Mouse (Mus musculus): ENCODE measurements around the gene Ptgr2.
A peak's percentile ranks its signal among the peaks of the same experiment; 100 is the strongest.
"Not testable (repeated sequence)": the region's sequence is repeated elsewhere in the genome, so short reads cannot be mapped to it uniquely, and the experiment has no call there.

Gene Ptgr2

DNA sequence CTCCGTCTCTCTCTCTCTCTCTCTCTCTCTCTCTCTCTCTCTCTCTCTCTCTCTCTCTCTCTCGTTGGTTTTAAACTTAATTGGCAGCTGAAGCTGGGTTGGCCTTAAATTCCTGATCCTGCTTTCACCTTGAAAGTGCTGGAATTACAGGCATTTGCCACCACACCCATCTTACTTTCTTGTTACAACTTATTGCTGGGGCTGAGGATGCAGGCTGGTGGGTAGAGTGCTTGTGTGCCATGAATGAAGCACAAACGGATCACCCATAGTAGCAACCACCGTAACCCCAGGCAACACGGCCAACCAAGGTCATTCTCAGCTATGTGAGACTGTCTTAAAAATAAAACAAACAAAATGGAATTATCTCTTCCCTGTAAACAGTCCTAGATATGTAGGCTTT is 26.3 kb downstream of the Ptgr2 start:
- no peak for DNase-seq

DNA sequence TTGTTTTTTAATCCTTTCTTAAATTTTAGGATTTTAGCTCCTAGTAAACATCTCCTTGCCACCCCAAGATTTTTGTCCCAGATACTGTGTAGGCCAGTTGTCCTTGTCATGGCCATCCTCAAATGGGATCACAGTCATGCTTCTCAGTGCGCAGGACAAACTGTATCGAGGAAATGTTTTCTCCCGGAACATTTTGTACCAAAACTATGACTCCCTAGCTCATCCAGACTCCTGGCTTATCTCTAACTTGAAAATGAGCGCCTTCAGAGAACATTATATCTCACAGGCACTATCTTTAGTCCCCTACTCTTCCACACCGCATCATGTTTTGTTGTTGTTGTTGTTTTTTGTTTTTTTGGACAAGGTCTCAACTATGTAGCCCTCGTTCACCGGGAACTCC is 31.0 kb downstream of the Ptgr2 start:
- no peak for DNase-seq

DNA sequence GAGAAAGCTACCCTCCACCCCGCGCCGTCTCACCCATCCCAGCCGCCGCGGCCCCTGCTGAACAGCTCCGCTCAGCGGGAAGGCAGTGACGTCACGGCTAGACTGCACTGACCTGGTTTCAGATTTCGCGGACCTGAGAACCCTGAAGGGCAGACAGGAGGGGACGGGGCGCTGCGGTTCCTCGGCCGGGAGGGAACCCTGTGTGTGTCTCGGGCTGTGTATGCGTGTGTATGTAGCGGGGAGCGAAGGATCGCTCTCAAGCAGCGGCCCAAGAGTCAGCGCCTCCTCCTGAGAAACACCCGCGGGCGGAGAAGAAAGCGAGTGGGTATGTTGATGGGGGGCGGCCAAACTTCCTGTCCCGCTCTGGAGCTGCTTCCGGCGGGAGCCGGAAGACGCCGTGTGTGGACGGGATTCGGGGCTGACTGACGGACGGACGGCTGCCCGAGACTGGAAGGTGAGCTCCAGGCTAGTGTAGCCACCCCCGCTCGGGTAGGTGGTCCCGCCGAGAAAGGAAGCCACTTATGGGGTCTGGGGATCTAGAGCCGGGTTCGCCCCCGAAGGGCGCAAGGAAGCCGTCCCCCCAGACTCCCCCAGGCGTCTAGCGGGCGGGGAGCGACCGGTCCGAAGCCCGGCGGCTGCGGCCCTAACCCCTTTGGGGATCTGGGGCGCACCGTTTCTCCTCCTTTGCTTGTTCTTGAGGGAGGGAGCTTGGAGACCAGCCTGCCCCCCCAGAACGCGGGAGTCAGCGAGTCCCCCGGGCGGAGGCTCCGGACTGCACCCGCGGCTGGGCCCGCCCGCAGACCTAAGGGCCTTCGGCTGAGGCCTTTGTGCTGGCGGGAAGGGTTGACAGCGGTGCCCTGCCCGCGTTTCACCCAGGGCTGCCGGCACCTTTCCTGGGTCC is 31.9 kb downstream of the Ptgr2 start, which contains the start of gene Zfp410:
TSS of gene Zfp410 (plus strand) at position 132 of the 901 bp plus-strand sequence.
- DNase-seq, result peak; percentile 91 to 92

DNA sequence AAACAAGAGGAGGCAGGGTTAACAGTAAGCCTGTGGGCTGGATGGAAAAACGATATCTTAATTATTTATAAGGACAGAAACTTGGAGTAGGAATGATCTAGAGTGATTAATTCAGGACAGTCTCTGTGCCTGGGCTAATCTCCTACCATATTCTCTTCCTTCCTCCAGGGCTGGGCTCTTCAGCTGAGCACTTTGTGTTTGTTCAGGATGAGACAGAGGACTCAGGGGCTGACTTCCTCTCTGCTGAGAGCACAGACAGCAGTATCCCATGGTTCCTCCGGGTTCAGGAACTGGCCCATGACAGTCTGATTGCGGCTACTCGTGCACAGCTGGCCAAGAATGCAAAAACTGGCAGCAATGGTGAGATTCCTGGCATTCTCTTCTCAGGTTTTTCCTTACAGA is 42.1 kb downstream of the Ptgr2 start:
- no peak for DNase-seq

DNA sequence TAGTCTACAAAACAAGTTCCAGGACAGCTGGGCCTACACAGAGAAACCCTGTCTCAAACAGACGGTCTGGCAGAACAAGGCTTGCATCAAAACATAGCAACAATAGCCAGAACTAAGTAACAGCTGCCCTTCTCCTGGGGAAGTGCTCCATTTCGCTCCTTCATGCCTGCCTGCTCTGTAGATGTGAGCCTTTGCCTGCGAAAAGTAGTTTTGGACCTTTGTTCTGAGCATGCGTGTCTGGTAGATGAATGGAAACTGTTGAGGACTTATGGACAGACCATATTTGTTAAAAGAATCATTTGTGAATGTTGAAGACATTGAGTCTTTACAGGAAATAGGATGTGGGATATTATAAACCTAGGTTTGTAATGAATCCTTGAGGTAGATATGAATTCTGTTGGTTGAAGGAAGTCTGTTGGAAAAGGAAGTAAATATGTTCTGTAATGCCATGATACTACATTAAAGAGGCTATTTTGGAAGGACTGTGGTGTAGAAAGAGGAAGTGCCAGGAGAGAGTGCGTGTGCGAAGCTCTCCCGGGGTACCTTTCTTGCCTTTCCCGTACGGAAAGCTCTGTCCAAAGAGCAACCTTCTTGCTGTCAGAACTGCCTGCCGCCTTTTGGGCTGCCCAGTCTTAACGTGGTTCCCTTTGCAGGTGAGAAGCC is 52.1 kb downstream of the Ptgr2 start:
- DNase-seq, result no peak

DNA sequence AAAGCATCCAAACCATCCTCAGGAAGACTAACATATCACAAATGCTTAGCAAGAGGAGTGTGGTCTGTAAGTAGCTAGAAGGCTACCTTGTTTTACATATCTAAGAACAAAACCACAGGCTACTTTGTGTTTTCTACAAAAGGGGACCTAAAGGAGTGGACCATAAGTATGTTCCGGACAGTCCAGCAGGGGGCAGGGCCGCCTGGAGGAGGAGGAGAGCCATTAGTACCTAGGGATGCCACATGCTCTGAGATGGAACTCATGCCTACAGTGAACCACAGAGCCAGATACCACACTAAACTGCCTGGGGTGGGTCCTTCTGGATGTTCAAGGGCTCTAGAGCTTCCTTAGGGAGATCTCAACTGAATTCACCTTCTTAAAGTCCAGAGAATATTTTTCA is 62.2 kb downstream of the Ptgr2 start:
- DNase-seq, result peak in 1 of 2 experiments; percentile 26

DNA sequence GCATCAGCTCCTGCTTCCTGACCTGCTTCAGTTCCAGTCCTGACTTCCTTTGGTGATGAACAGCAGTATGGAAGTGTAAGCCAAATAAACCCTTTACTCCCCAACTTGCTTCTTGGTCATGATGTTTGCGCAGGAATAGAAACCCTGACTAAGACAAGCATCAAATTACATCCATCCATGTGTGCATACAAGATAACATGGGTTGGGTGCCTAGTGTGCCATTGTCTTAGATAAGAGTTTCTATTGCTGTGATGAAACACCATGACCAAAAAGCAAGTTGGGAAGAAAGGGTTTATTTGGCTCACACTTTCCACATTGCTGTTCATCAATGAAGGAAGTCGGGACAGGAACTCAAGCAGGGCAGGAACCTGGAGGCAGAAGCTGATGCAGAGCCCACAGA is 73.7 kb downstream of the Ptgr2 start:
- not testable (repeated sequence) for DNase-seq

DNA sequence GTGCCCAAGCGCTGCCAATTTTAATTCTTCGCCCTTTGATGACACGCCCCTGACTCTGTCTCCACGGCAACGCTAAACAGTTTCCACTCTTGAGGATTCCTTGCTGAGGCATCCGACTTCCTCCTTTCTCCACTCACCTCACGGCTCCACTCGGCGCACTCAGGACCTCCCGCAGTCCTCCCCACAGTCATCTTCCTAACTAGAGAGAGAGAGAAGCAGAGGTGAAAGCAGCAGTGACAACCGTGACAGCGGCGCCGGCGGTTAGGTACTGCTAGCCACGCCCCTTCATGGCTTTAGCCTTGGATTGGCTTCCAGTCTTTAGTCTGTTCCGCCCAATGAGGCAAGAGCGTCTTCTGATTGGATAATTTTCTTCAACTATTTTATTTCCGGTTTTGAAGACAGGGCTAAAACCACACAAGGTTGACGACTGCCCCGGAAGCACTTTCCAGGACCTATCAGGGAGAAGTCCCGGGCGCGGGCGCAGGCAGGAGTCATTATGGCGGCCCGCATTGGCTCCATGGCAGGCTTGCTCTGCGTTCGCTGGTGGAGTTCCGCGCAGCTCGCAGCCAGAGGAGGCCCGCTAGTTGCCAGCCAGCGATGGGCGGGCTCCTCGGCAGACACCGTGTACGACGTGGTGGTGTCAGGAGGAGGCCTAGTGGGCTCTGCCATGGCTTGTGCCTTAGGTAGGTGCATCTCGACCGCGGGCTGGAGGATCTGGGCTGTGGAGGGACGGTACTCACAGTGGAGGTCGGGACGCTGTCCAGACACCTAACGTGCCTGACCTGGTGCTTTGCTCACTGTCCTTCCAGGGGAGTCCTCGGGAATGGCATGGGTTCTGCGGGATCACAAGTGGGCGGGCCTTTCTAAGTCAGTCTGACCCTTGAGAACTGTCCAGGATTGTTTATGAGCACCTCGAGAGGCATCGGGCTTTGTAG is 76.8 kb downstream of the Ptgr2 start, which contains the start of the genes Coq6 and Fam161b:
TSS of gene Coq6 (plus strand) at position 103 of the 935 bp plus-strand sequence.
TSS of gene Fam161b (minus strand) at position 279 of the 935 bp plus-strand sequence.
- peak; percentile 94 to 95 for DNase-seq

DNA sequence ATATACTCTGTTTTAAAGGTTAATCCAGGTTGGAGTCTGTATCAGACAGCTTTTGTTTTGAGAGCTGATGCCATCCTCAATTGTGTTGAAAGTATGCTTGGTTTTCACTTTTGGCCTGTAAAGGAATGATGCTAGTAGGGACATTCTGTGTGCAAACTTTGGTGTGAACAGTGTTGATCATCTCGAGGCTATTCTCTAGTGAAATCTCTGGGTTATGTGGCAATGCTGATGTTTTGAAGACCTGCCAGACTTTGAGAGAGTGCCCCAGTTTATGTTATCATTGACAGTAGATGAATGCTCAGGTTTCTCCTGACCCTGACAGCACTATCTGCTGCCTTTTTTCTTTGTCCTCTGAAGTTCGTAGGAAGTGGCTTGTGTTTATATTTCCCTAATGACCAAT is 77.8 kb downstream of the Ptgr2 start:
- DNase-seq, result no peak

DNA sequence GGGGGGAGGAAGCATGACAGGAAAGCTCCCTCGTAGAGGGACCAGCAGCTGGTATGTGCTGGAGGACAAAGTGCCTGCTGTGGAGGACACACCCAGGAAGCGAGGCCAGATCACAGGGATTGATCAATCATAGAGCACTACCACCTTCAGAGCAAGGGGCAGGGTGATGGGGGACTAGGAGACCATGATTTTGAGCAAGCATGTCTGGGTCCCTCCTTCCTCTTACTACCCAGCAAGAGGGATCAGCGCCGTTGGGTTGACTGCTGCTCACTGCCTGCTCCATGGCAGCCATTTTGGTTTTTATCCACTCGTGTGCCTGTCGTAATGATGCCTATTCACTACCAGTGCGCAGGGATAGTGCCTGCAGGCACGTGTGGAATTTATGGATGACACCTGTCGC is 79.3 kb downstream of the Ptgr2 start:
- no peak for DNase-seq

DNA sequence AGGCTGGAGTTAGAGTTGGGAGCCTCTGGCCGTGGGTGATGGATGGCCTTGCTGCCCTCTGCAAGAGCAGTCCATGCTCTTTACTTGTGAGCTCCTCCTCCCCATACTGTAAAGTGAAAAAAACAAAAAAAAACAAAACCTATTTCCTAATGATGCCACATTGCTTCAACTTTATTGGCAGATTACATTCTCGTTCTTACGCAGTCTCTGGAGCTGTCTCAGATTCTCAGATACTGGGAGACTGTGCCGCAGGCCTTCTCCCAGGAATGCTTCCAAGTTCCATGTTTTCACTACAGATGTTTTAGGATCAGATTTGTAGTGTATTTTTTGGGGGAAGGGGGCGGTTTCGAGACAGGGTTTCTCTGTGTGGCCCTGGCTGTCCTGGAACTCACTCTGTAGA is 80.1 kb downstream of the Ptgr2 start:
- DNase-seq, result no peak
